Mouse (Mus musculus): ENCODE data around the gene Cldn34c4. TPM values are rescaled to one million over a fixed set of nuclear protein-coding genes. Genes with fewer than 3 reads are reported as not detected.

Cldn34c4 gene
- total RNA-seq (2021): not detected
- long read RNA-seq, experiment 1: 0 reads
- long read RNA-seq, experiment 2: 0 reads

GRCm38 (mm10) chrX:127736454-127736853, at the start of gene Cldn34c4:
Gene Cldn34c4, minus strand, starts transcription at chrX:127736554.
- DNase-seq (ENCODE audit: low spot score in 2 of 2): no peak
- intact Hi-C loops (cut with DNase I): no loop called here

GRCm38 (mm10) chrX:127747062-127747461, 10.7 kb upstream of the Cldn34c4 start:
- DNase-seq (ENCODE audit: low spot score in 2 of 2): peak in 1 of 2 experiments; percentile 2

More at GRCm38 (mm10) chrX:127747062-127747461, 10.7 kb upstream of the Cldn34c4 start:
- intact Hi-C loops (cut with DNase I): no loop called here

All from left cerebral cortex, postnatal 14 days (tissue).